Mouse (Mus musculus): Measurements from ENCODE around the gene Atp2b4.

DNA sequence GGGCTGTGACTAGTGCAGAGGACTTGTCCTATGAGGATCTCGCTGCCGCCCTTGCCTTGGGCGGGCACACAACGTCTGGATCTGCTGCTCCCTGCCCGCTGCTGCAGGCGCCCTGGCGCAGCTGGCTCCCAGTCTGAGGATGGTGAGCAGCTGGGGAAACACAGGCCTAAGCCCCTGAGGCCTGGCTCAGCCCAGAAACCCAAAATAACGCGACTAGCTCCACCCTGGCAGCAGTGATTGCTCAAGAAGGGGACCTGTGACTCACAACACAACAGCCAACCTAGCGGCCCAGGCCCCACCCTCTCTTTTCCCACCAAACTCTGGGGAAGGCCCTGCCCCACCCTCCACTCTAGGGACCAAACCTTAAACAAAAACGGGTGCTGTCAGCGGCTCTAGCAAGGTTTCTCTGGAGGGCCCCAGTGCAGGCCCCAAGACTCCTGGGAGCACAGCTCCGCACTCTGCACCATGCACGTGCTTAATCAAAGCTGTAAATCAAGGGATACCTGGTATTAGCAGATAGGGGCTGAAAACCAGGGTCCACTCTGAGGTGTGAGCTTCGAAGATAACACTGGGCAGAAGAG lies 23.1 kb downstream of the Atp2b4 start:
- TF ChIP-seq POLR2A (IDR thresholded peaks at IDR 0.05; ENCODE audit: borderline replicate concordance, extremely low read depth, low read depth, low read length) (no peak), CTCF (IDR thresholded peaks at IDR 0.05; ENCODE audit: insufficient read depth, low read length) (no peak)

All from lung, adult 2 months (tissue).